Mouse (Mus musculus) liver, embryonic 13.5 days (tissue): ENCODE results near the gene Akap7. TPM values are rescaled to one million over a fixed set of nuclear protein-coding genes. Genes with fewer than 3 reads are reported as not detected.
A peak's percentile ranks its signal among the peaks of the same experiment; 100 is the strongest.
"Not testable (repeated sequence)": the region's sequence is repeated elsewhere in the genome, so short reads cannot be mapped to it uniquely, and the experiment has no call there.

ENCODE experiments used
- ATAC-seq: fragments of 200-750 bp; cut with Nextera tagmentation; 2 replicates; pipeline ENCODE4 v1.8.0; 2017; ENCODE audit warnings: low read depth, mild to moderate bottlenecking, moderate number of reproducible peaks, moderate library complexity
- DNase-seq: peaks from one replicate; pipeline ENCODE4 v3.0.0; 2022
- H3K27ac ChIP-seq: fragments of 300-500 bp; sonication (generic); 2 replicates; pipeline ENCODE4 v1.5.1; 2015; ENCODE audit warnings: moderate library complexity, mild to moderate bottlenecking, inconsistent platforms
- H3K27me3 ChIP-seq: fragments of 300-500 bp; sonication (generic); 2 replicates; pipeline ENCODE4 v1.6.1; 2015; ENCODE audit warnings: mild to moderate bottlenecking, inconsistent platforms
- H3K36me3 ChIP-seq: fragments of 300-500 bp; sonication (generic); 2 replicates; pipeline ENCODE4 v1.6.1; 2015; ENCODE audit warnings: mild to moderate bottlenecking, inconsistent platforms
- H3K4me1 ChIP-seq: fragments of 300-500 bp; sonication (generic); replicated peaks from 2 replicates; pipeline ENCODE4 v1.6.1; 2015; ENCODE audit warnings: inconsistent platforms
- H3K4me2 ChIP-seq: fragments of 300-500 bp; sonication (generic); 2 replicates; pipeline ENCODE4 v1.6.1; 2015; ENCODE audit warnings: inconsistent platforms, mild to moderate bottlenecking, moderate library complexity
- H3K4me3 ChIP-seq: fragments of 300-500 bp; sonication (generic); replicated peaks from 2 replicates; pipeline ENCODE4 v1.5.1; 2015; ENCODE audit warnings: mild to moderate bottlenecking, inconsistent platforms
- H3K9ac ChIP-seq: fragments of 300-500 bp; sonication (generic); 2 replicates; pipeline ENCODE4 v1.6.1; 2015; ENCODE audit warnings: mild to moderate bottlenecking, inconsistent platforms
- H3K9me3 ChIP-seq: fragments of 300-500 bp; sonication (generic); replicated peaks from 2 replicates; pipeline ENCODE4 v1.6.1; 2016; ENCODE audit warnings: inconsistent platforms
- WGBS: fragments of 180-500 bp; shearing (Covaris S2); methylation state at CpG from one replicate; pipeline ENCODE4 v1.1.7; 2015; ENCODE audit not compliant: insufficient replicate concordance; 5-methylcytosine and 5-hydroxymethylcytosine counted together
- polyA plus RNA-seq: library from polyadenylated mRNA; unstranded; fragments of >200 nt; fragmentation: Nextera tagmentation; extraction: Ambion mirVana; gene quantifications from 2 replicates; pipeline ENCODE4 v1.2.1, GENCODE M21; 2015

Gene Akap7
- polyA plus RNA-seq, 1 experiment from 2014 or later = 26.0 TPM

GRCm38 (mm10) chr10:25215977-25216376 is 91.7 kb downstream of the Akap7 start:
- no peak for DNase-seq
- Histone ChIP-seq H3K4me3 (no peak overlapping the region), H3K4me2 (no peak overlapping the region), H3K9me3 (no peaks in the 10 kb centered on the region), H3K27ac (no peak overlapping the region), H3K9ac (no peak overlapping the region), H3K36me3 (0 out of 2 replicates have a peak, but pooled peaks cover 4% of the 10 kb centered on the region), H3K27me3 (no peaks in the 10 kb centered on the region), H3K4me1 (no peaks in the 10 kb centered on the region)
- ATAC-seq = no peak
- WGBS = 75% methylated on average over 3 of the region's 3 CpGs

- H3K4me2 ChIP-seq = no peak overlapping the region
- ATAC-seq = no peak
- 71% methylated on average over 4 of the region's 4 CpGs for WGBS
- H3K27ac ChIP-seq = no peak overlapping the region
- H3K9ac ChIP-seq = no peak overlapping the region
- no peaks in the 10 kb centered on the region for H3K9me3 ChIP-seq
- no peak for DNase-seq
- H3K4me1 ChIP-seq = no peaks in the 10 kb centered on the region
- H3K4me3 ChIP-seq = no peak overlapping the region
- no peaks in the 10 kb centered on the region for H3K27me3 ChIP-seq
- no peaks in the 10 kb centered on the region for H3K36me3 ChIP-seq
Observed at GRCm38 (mm10) chr10:25213716-25214115, 94.0 kb downstream of the Akap7 start.

GRCm38 (mm10) chr10:25208619-25209018 is 99.1 kb downstream of the Akap7 start:
- no peaks in the 10 kb centered on the region for H3K4me1 ChIP-seq
- no peaks in the 10 kb centered on the region for H3K9me3 ChIP-seq
- H3K9ac ChIP-seq = no peak overlapping the region
- ATAC-seq (no peak), DNase-seq (no peak)
- no peaks in the 10 kb centered on the region for H3K36me3 ChIP-seq
- WGBS = 70% methylated on average over 7 of the region's 7 CpGs
- H3K27me3 ChIP-seq = no peaks in the 10 kb centered on the region
- H3K4me2 ChIP-seq = no peak overlapping the region
- no peak overlapping the region for H3K4me3 ChIP-seq
- no peak overlapping the region for H3K27ac ChIP-seq

GRCm38 (mm10) chr10:25207866-25208265 is 99.8 kb downstream of the Akap7 start:
- H3K9me3 ChIP-seq = no peaks in the 10 kb centered on the region
- H3K9ac ChIP-seq = no peak overlapping the region
- no peaks in the 10 kb centered on the region for H3K4me1 ChIP-seq
- no peak overlapping the region for H3K4me3 ChIP-seq
- no peaks in the 10 kb centered on the region for H3K36me3 ChIP-seq
- no peak for ATAC-seq
- H3K27ac ChIP-seq = no peak overlapping the region
- WGBS = 49% methylated on average over 6 of the region's 6 CpGs
- no peak overlapping the region for H3K4me2 ChIP-seq
- no peaks in the 10 kb centered on the region for H3K27me3 ChIP-seq
- no peak for DNase-seq

GRCm38 (mm10) chr10:25200691-25201090 is 107.0 kb downstream of the Akap7 start:
- H3K4me2 ChIP-seq = no peak overlapping the region
- H3K4me1 ChIP-seq = peaks cover 12% of the 10 kb centered on the region; the same call in 1 of the 2 replicates
- H3K36me3 ChIP-seq = no peaks in the 10 kb centered on the region
- H3K27ac ChIP-seq = no peak overlapping the region
- ATAC-seq (no peak), DNase-seq (no peak)
- H3K9me3 ChIP-seq = no peaks in the 10 kb centered on the region
- no peak overlapping the region for H3K9ac ChIP-seq
- peaks cover 20% of the 10 kb centered on the region for H3K27me3 ChIP-seq
- H3K4me3 ChIP-seq = no peak overlapping the region
- 63% methylated on average over 7 of the region's 7 CpGs for WGBS

- no peaks in the 10 kb centered on the region for H3K36me3 ChIP-seq
- 15% methylated on average over 32 of the region's 32 CpGs for WGBS
- H3K9me3 ChIP-seq = no peaks in the 10 kb centered on the region
- H3K9ac ChIP-seq = peak overlapping the region; percentile 39; the same call in 1 of the 2 replicates
- ATAC-seq = no peak
- peaks cover 20% of the 10 kb centered on the region for H3K27me3 ChIP-seq
- peaks cover 12% of the 10 kb centered on the region; the same call in 1 of the 2 replicates for H3K4me1 ChIP-seq
- DNase-seq = no peak
- peak overlapping the region; percentile 42 for H3K4me3 ChIP-seq
- H3K4me2 ChIP-seq = peak overlapping the region; percentile 60
- no peak overlapping the region for H3K27ac ChIP-seq
Observed at GRCm38 (mm10) chr10:25199510-25200353, 107.9 kb downstream of the Akap7 start.

- Histone ChIP-seq H3K4me3 (no peak overlapping the region), H3K9me3 (no peaks in the 10 kb centered on the region), H3K27ac (no peak overlapping the region), H3K9ac (no peak overlapping the region), H3K27me3 (peaks cover 20% of the 10 kb centered on the region), H3K4me2 (no peak overlapping the region), H3K36me3 (no peaks in the 10 kb centered on the region), H3K4me1 (peaks cover 12% of the 10 kb centered on the region; the same call in 1 of the 2 replicates)
- 66% methylated on average over 12 of the region's 12 CpGs for WGBS
- ATAC-seq = no peak
- DNase-seq = no peak
Observed at GRCm38 (mm10) chr10:25198575-25198974, 109.1 kb downstream of the Akap7 start.

GRCm38 (mm10) chr10:25198048-25198447 is 109.6 kb downstream of the Akap7 start:
- no peaks in the 10 kb centered on the region for H3K9me3 ChIP-seq
- H3K4me2 ChIP-seq = no peak overlapping the region
- no peak for DNase-seq
- H3K4me1 ChIP-seq = peaks cover 12% of the 10 kb centered on the region; the same call in 1 of the 2 replicates
- no peak for ATAC-seq
- H3K9ac ChIP-seq = no peak overlapping the region
- H3K36me3 ChIP-seq = no peaks in the 10 kb centered on the region
- H3K27ac ChIP-seq = no peak overlapping the region
- H3K4me3 ChIP-seq = no peak overlapping the region
- WGBS = 68% methylated on average over 9 of the region's 9 CpGs
- peaks cover 20% of the 10 kb centered on the region for H3K27me3 ChIP-seq

- ATAC-seq (no peak), DNase-seq (no peak)
- no peak overlapping the region for H3K9ac ChIP-seq
- H3K4me1 ChIP-seq = peaks cover 8% of the 10 kb centered on the region
- 59% methylated on average over 5 of the region's 5 CpGs for WGBS
- H3K4me2 ChIP-seq = no peak overlapping the region
- H3K27me3 ChIP-seq = no peaks in the 10 kb centered on the region
- no peaks in the 10 kb centered on the region for H3K36me3 ChIP-seq
- no peaks in the 10 kb centered on the region for H3K9me3 ChIP-seq
- H3K27ac ChIP-seq = no peak overlapping the region
- no peak overlapping the region for H3K4me3 ChIP-seq
Observed at GRCm38 (mm10) chr10:25192180-25193073, 115.2 kb downstream of the Akap7 start.

- no peaks in the 10 kb centered on the region for H3K9me3 ChIP-seq
- no peak overlapping the region for H3K4me2 ChIP-seq
- H3K4me3 ChIP-seq = no peak overlapping the region
- H3K27me3 ChIP-seq = no peaks in the 10 kb centered on the region
- no peak for ATAC-seq
- peaks cover 16% of the 10 kb centered on the region for H3K4me1 ChIP-seq
- no peak overlapping the region for H3K27ac ChIP-seq
- H3K9ac ChIP-seq = no peak overlapping the region
- 90% methylated on average over 4 of the region's 4 CpGs for WGBS
- DNase-seq = no peak
- no peaks in the 10 kb centered on the region for H3K36me3 ChIP-seq
Observed at GRCm38 (mm10) chr10:25191166-25191565, 116.5 kb downstream of the Akap7 start.

- WGBS = 14% methylated on average over 9 of the region's 9 CpGs
- DNase-seq = peak; percentile 38
- peak overlapping the region; percentile 12 for H3K4me2 ChIP-seq
Observed at GRCm38 (mm10) chr10:25186240-25186639, 121.4 kb downstream of the Akap7 start.

More at GRCm38 (mm10) chr10:25186240-25186639, 121.4 kb downstream of the Akap7 start:
- not testable (repeated sequence) for H3K9me3 ChIP-seq, H3K9ac ChIP-seq, ATAC-seq, H3K36me3 ChIP-seq, H3K27ac ChIP-seq, H3K27me3 ChIP-seq, H3K4me3 ChIP-seq
- H3K4me1 ChIP-seq = peaks cover 15% of the 10 kb centered on the region
